Mouse (Mus musculus): Measurements from ENCODE around the gene 1810055G02Rik. TPM values are rescaled to one million over a fixed set of nuclear protein-coding genes. Genes with fewer than 3 reads are reported as not detected.

The 1810055G02Rik gene
- polyA plus RNA-seq, 2 experiments from 2014 or later: 4.0 to 5.1 TPM

- ATAC-seq: no peak
These were observed 35.9 kb downstream of the 1810055G02Rik start for GRCm38 (mm10) chr19:3743851-3744512.

- no peak for ATAC-seq
These were observed 44.6 kb downstream of the 1810055G02Rik start for GRCm38 (mm10) chr19:3752621-3753239.

DNA sequence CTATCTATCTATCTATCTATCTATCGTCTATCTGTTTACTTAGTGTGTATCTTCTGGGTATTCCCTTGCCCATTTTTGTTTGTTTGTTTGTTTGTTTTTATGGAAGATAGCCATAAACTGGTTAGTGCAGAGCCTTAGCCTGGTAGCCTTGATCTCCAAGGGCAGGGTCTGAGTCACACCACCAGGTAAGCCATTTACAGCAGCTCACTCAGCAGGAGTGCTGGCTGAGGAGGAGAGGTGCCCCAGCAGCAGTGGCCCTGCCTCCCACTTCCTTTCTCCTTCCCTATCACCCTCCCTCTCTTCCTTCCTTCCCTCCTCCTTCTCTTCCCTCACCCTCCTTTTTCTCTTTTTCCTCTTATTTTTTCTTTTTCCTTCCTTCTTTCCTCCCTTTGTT, 45.1 kb downstream of the 1810055G02Rik start:
- ATAC-seq: no peak

DNA sequence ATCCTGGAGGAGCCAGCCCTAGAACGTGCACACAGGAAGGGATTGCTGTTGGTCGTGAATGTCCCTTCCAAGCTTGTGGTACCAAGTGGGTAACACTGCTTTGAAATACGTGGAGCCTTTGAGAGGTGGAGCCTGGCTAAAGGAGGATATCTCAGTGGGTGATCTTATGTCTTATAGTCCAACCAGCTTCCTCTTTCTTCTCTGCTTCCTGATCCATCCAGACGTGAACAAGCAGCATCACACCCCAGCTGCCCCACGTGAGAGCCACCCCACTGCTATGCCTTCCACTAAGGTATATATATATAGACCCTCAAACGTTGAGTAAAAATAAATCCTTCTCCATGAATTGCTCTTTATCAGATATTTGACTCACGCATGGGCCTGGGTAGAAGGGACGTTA, 45.6 kb downstream of the 1810055G02Rik start:
- ATAC-seq: no peak

DNA sequence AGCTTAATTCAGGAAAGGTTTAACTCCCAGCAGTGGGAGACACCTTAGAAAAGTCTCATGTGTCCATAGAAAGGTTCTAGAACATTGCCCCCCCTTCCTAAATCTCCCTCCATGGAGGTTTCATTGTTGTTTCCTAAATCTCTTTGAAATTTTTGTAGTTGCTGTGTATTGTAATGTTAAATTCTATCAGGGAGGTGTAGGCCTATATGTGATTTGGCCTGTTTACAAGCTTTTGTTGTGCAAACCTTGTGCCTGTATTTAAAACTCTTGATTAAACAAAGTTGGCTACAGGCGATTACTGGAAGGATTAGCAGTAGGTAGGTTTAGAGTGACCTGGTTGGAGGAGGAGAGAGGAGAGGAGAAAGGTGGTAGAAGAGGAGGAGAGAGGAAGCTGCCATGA, 49.8 kb downstream of the 1810055G02Rik start:
- no peak for ATAC-seq

- ATAC-seq: no peak
These were observed 57.2 kb downstream of the 1810055G02Rik start for GRCm38 (mm10) chr19:3765221-3765820.

DNA sequence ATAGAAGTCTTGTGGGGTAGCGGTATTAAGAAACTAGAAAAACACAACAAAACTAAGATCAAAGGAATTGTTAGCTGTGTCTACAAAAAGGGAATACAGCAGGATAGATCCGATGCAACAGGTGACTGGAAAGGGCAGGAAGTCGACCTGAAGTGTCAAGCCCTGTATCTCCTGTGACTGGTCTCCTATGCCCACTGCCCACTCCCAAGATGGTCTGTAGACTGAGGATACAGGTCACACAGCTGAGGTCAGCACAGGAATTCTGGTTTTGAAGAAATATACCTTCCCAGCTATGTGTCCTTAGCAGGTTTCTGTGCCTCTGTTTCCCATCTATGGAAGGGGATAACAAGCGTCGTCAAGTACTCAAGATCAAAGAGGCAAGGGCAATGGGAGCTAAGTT, 58.3 kb downstream of the 1810055G02Rik start:
- no peak for ATAC-seq

DNA sequence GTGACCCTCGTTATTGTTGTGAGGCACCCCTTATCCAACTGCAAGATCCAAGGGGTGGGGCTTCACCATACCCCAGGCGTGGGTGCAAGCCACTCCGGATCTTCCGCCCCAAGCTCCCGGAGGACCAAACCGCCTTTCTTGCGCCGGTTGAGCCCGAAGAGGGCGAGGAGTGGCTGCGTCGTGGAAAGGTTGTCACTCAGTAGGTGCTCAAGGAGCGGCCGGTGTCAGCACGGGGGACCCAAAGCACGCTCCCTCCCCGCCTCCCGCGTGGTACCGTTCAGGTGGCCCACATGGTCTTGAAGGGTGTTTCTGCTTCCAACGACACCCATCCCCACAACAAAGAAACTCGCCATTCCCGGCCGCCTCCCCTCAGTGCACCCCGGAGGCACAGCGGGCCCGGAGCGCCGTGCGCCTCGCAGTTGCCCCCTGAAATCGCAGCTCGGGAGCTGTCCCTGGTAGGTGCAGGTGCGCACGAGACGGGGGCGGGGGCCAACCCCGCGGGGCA, 59.2 kb downstream of the 1810055G02Rik start, which contains the start of gene Kmt5b:
Kmt5b (plus strand) TSS at position 146 of the 505 bp plus-strand sequence.
- no peak for ATAC-seq

Other genes starting within 250 kb of the 1810055G02Rik start
- gene Ppp6r3, start 132.5 kb upstream of the 1810055G02Rik start, polyA plus RNA-seq (2017; shearing (Covaris generic)): 10 to 100 TPM; 63.1 to 63.2 TPM
- gene Lrp5, start 21.7 kb upstream of the 1810055G02Rik start, polyA plus RNA-seq (2017; shearing (Covaris generic)): under 1 TPM in 1 of 2 experiments, not detected in 1; 0.09 TPM
- gene Kmt5b, start 59.1 kb downstream of the 1810055G02Rik start, polyA plus RNA-seq (2017; shearing (Covaris generic)): 10 to 100 TPM; 25.0 to 32.4 TPM
- gene Chka, start 143.5 kb downstream of the 1810055G02Rik start, polyA plus RNA-seq (2017; shearing (Covaris generic)): 1 to 10 TPM; 3.0 to 3.2 TPM
- gene Tcirg1, start 198.8 kb downstream of the 1810055G02Rik start, polyA plus RNA-seq (2017; shearing (Covaris generic)): 10 to 100 TPM; 36.2 to 70.0 TPM
- 100 to 1,000 TPM; 262 to 298 TPM for gene Ndufs8, start 204.5 kb downstream of the 1810055G02Rik start, polyA plus RNA-seq (2017; shearing (Covaris generic))
- gene Aldh3b1, start 221.5 kb downstream of the 1810055G02Rik start, polyA plus RNA-seq (2017; shearing (Covaris generic)): under 1 TPM in 1 of 2 experiments, not detected in 1; 0.83 TPM
- 10 to 100 TPM; 17.1 to 21.8 TPM for gene Unc93b1, start 226.9 kb downstream of the 1810055G02Rik start, polyA plus RNA-seq (2017; shearing (Covaris generic))

Data from activated CD4-positive, CD25-positive, alpha-beta regulatory T cell, adult 4 months (primary cell).